In the genomic region with DNA sequence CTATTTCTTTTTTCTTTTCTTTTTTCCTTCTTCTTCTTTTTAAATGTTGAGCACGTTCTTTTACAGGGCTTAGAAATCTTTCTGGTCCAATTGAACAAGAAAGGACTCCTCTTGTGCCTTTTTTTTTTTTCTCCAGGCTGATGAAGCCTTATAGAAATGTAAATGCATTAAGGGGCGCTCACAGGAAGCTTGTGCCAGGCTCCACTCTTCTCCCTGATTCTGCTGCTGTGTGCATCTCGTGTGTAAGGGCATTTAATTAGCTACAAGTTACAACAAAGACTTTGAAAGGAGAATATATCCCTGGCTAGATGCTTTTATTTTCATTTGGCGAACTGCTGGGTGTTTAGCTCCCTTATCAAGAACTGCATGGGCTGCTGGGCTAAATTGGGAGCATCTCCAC, we compare ENCODE assay signal across 31 mouse cellular contexts.
DNase-seq lines count a peak whose midpoint lies in the region; ATAC-seq and TF ChIP-seq lines count a peak whose summit lies in the region.
"Had no signal": no experiment of that assay in that cellular context is flagged by ENCODE, and none has a peak within 500 bp of the region (broad histone marks: within the 10 kb centered on the region; RNA-seq: fewer than 3 reads in every experiment).

No protein-coding gene starts in this region.

- no peak overlapping the region for H3K4me3 ChIP-seq in forebrain, embryonic 14.5 days (ENCODE audit: low read depth, low read length)
- no peak overlapping the region for H3K4me3 ChIP-seq in forebrain, embryonic 11.5 days (ENCODE audit: low read depth, low read length)
- no peak overlapping the region for H3K4me3 ChIP-seq in hindbrain, embryonic 10.5 days
- H3K4me3 ChIP-seq in hindbrain, embryonic 14.5 days (replicated peaks; ENCODE audit: low read length) = no peak overlapping the region
- no peak overlapping the region for H3K4me3 ChIP-seq in midbrain, embryonic 15.5 days
- no peak overlapping the region for H3K4me3 ChIP-seq in midbrain, embryonic 11.5 days (ENCODE audit: low read depth, low read length)
- H3K4me3 ChIP-seq: embryonic facial prominence, embryonic 10.5 days; embryonic facial prominence, embryonic 13.5 days; erythroblast, embryonic 14.5 days; heart, embryonic 10.5 days; heart, embryonic 13.5 days; hindbrain, embryonic 15.5 days had no signal

- peaks cover 8% of the 10 kb centered on the region for H3K4me1 ChIP-seq in forebrain, embryonic 14.5 days (ENCODE audit: control insufficient read depth, insufficient read depth, low read length)
- peaks cover 5% of the 10 kb centered on the region; the same call in 1 of the 2 replicates for H3K4me1 ChIP-seq in forebrain, embryonic 11.5 days (replicated peaks; ENCODE audit: control insufficient read depth, insufficient read depth, low read length)
- H3K4me1 ChIP-seq in hindbrain, embryonic 10.5 days (replicated peaks) = peaks cover 26% of the 10 kb centered on the region
- H3K4me1 ChIP-seq in hindbrain, embryonic 14.5 days (replicated peaks; ENCODE audit: control insufficient read depth, insufficient read depth, low read length) = peaks cover 12% of the 10 kb centered on the region
- H3K4me1 ChIP-seq in midbrain, embryonic 15.5 days = peaks cover 16% of the 10 kb centered on the region
- H3K4me1 ChIP-seq in midbrain, embryonic 11.5 days (ENCODE audit: control insufficient read depth, insufficient read depth, low read length) = peaks cover 12% of the 10 kb centered on the region; the same call in 1 of the 2 replicates
- H3K4me1 ChIP-seq: embryonic facial prominence, embryonic 13.5 days had no signal

- WGBS in forebrain, embryonic 14.5 days = 2% methylated on average over 4 of the region's 4 CpGs
- WGBS in forebrain, embryonic 11.5 days = 10% methylated on average over 4 of the region's 4 CpGs
- WGBS in hindbrain, embryonic 10.5 days = 19% methylated on average over 4 of the region's 4 CpGs
- WGBS in hindbrain, embryonic 14.5 days = 8% methylated on average over 4 of the region's 4 CpGs
- WGBS in midbrain, embryonic 15.5 days = 10% methylated on average over 4 of the region's 4 CpGs
- 9% methylated on average over 4 of the region's 4 CpGs for WGBS in midbrain, embryonic 11.5 days

- no peak for ATAC-seq in forebrain, embryonic 14.5 days
- ATAC-seq in forebrain, embryonic 11.5 days (replicated peaks; ENCODE audit: low FRiP score) = no peak
- no peak for ATAC-seq in hindbrain, embryonic 14.5 days (ENCODE audit: low FRiP score)
- ATAC-seq in midbrain, embryonic 15.5 days (replicated peaks) = no peak
- ATAC-seq in midbrain, embryonic 11.5 days (ENCODE audit: low FRiP score) = no peak
- ATAC-seq: forebrain, embryonic 16.5 days; intestine, postnatal 0 days; Patski had no signal

- TF ChIP-seq POLR2A in brain, embryonic 14.5 days (IDR thresholded peaks at IDR 0.05; ENCODE audit: borderline replicate concordance, extremely low read depth, insufficient read depth, insufficient read length, poor library complexity, severe bottlenecking) = no peak

- DNase-seq in forebrain, embryonic 14.5 days (ENCODE audit: low spot score) = peak; percentile 63
- no peak for DNase-seq in forebrain, embryonic 11.5 days (ENCODE audit: low spot score)
- no peak for DNase-seq in hindbrain, embryonic 10.5 days (ENCODE audit: low spot score)
- no peak for DNase-seq in hindbrain, embryonic 14.5 days (ENCODE audit: low spot score)
- DNase-seq in midbrain, embryonic 11.5 days (ENCODE audit: low spot score, missing footprints) = no peak
- DNase-seq in brain, embryonic 14.5 days (ENCODE audit: low read depth) = peak; percentile 79
- DNase-seq in liver = no peak
- DNase-seq: adrenal gland, adult 2 months; adrenal gland, postnatal 14 days; B cell, adult 2 months; cerebellum, adult 11-12 months; cerebellum, adult 8-10 months; cerebellum, postnatal 10 days; cerebellum, postnatal 36 days; embryo, embryonic 11 days; gastrocnemius, postnatal 10 days; gastrocnemius, postnatal 36 days; heart, adult 18-20 months; heart, postnatal 36 days; kidney, adult 2 months had no signal

- no peaks in the 10 kb centered on the region for H3K36me3 ChIP-seq in forebrain, embryonic 14.5 days (ENCODE audit: control insufficient read depth, insufficient read depth, low read length)
- H3K36me3 ChIP-seq in forebrain, embryonic 11.5 days (ENCODE audit: control insufficient read depth, insufficient read depth, low read length) = no peaks in the 10 kb centered on the region
- no peaks in the 10 kb centered on the region for H3K36me3 ChIP-seq in hindbrain, embryonic 10.5 days
- no peaks in the 10 kb centered on the region for H3K36me3 ChIP-seq in hindbrain, embryonic 14.5 days (replicated peaks; ENCODE audit: control insufficient read depth, insufficient read depth)
- H3K36me3 ChIP-seq in midbrain, embryonic 15.5 days (replicated peaks) = no peaks in the 10 kb centered on the region
- no peaks in the 10 kb centered on the region for H3K36me3 ChIP-seq in midbrain, embryonic 11.5 days (ENCODE audit: control insufficient read depth, insufficient read depth, low read length)
- H3K36me3 ChIP-seq: embryonic facial prominence, embryonic 10.5 days; embryonic facial prominence, embryonic 13.5 days; heart, embryonic 10.5 days; heart, embryonic 13.5 days; hindbrain, embryonic 15.5 days had no signal

- H3K9ac ChIP-seq in forebrain, embryonic 14.5 days (ENCODE audit: low read length) = no peak overlapping the region
- H3K9ac ChIP-seq in forebrain, embryonic 11.5 days (ENCODE audit: low read length) = no peak overlapping the region
- no peak overlapping the region for H3K9ac ChIP-seq in hindbrain, embryonic 14.5 days
- no peak overlapping the region for H3K9ac ChIP-seq in midbrain, embryonic 15.5 days
- no peak overlapping the region for H3K9ac ChIP-seq in midbrain, embryonic 11.5 days (ENCODE audit: low read length)
- H3K9ac ChIP-seq: embryonic facial prominence, embryonic 13.5 days; heart, embryonic 13.5 days; hindbrain, embryonic 15.5 days had no signal

- TF ChIP-seq CTCF in brain, embryonic 14.5 days (IDR thresholded peaks at IDR 0.05; ENCODE audit: borderline replicate concordance, extremely low read depth, insufficient read depth, insufficient read length) = no peak

- peaks cover 8% of the 10 kb centered on the region; the same call in 1 of the 2 replicates for H3K27me3 ChIP-seq in forebrain, embryonic 14.5 days (replicated peaks; ENCODE audit: control insufficient read depth, insufficient read depth, low read length)
- no peaks in the 10 kb centered on the region; the same call in 1 of the 2 replicates for H3K27me3 ChIP-seq in forebrain, embryonic 11.5 days (ENCODE audit: control insufficient read depth, insufficient read depth, low read length)
- peaks cover 21% of the 10 kb centered on the region; the same call in 1 of the 2 replicates for H3K27me3 ChIP-seq in hindbrain, embryonic 10.5 days (ENCODE audit: insufficient read depth, poor library complexity, severe bottlenecking)
- no peaks in the 10 kb centered on the region for H3K27me3 ChIP-seq in hindbrain, embryonic 14.5 days (ENCODE audit: control insufficient read depth, insufficient read depth, low read length)
- H3K27me3 ChIP-seq in midbrain, embryonic 15.5 days (replicated peaks) = no peaks in the 10 kb centered on the region
- no peaks in the 10 kb centered on the region; the same call in 1 of the 2 replicates for H3K27me3 ChIP-seq in midbrain, embryonic 11.5 days (ENCODE audit: control insufficient read depth, insufficient read depth, low read length)
- H3K27me3 ChIP-seq: CH12.LX; embryonic facial prominence, embryonic 13.5 days; heart, embryonic 13.5 days; hindbrain, embryonic 15.5 days; Patski had no signal

- no peak overlapping the region for H3K27ac ChIP-seq in forebrain, embryonic 14.5 days (ENCODE audit: low read depth, low read length)
- no peak overlapping the region for H3K27ac ChIP-seq in forebrain, embryonic 11.5 days (ENCODE audit: low read depth, low read length)
- 0 out of 2 replicates have a peak overlapping the region, but pooled peaks have one; percentile 62 for H3K27ac ChIP-seq in hindbrain, embryonic 10.5 days
- no peak overlapping the region for H3K27ac ChIP-seq in hindbrain, embryonic 14.5 days
- 0 out of 2 replicates have a peak overlapping the region, but pooled peaks have one; percentile 30 for H3K27ac ChIP-seq in midbrain, embryonic 15.5 days
- H3K27ac ChIP-seq in midbrain, embryonic 11.5 days (ENCODE audit: low read depth, low read length) = no peak overlapping the region
- H3K27ac ChIP-seq: embryonic facial prominence, embryonic 10.5 days; embryonic facial prominence, embryonic 13.5 days; heart, embryonic 10.5 days; heart, embryonic 13.5 days; hindbrain, embryonic 15.5 days had no signal

- H3K9me3 ChIP-seq in forebrain, embryonic 14.5 days (replicated peaks; ENCODE audit: control insufficient read depth, low read length) = no peaks in the 10 kb centered on the region
- no peaks in the 10 kb centered on the region for H3K9me3 ChIP-seq in forebrain, embryonic 11.5 days (ENCODE audit: control insufficient read depth, low read length)
- no peaks in the 10 kb centered on the region for H3K9me3 ChIP-seq in hindbrain, embryonic 10.5 days
- no peaks in the 10 kb centered on the region for H3K9me3 ChIP-seq in hindbrain, embryonic 14.5 days (ENCODE audit: control insufficient read depth, low read length)
- no peaks in the 10 kb centered on the region for H3K9me3 ChIP-seq in midbrain, embryonic 15.5 days
- H3K9me3 ChIP-seq in midbrain, embryonic 11.5 days (ENCODE audit: control insufficient read depth, low read length) = no peaks in the 10 kb centered on the region
- H3K9me3 ChIP-seq: embryonic facial prominence, embryonic 10.5 days; embryonic facial prominence, embryonic 13.5 days; heart, embryonic 10.5 days; hindbrain, embryonic 15.5 days had no signal

- no peak overlapping the region for H3K4me2 ChIP-seq in forebrain, embryonic 14.5 days (ENCODE audit: low read length)
- no peak overlapping the region for H3K4me2 ChIP-seq in forebrain, embryonic 11.5 days (ENCODE audit: low read depth, low read length, severe bottlenecking)
- H3K4me2 ChIP-seq in hindbrain, embryonic 14.5 days (replicated peaks) = no peak overlapping the region
- no peak overlapping the region for H3K4me2 ChIP-seq in midbrain, embryonic 15.5 days
- no peak overlapping the region for H3K4me2 ChIP-seq in midbrain, embryonic 11.5 days
- H3K4me2 ChIP-seq: embryonic facial prominence, embryonic 13.5 days; heart, embryonic 13.5 days; hindbrain, embryonic 15.5 days had no signal

Comparison
In these comparisons a context has a peak if more than half of its experiments do, and no peak if none do; other contexts are left out.
1. DNase-seq: peak in forebrain, embryonic 14.5 days (single experiment) and brain, embryonic 14.5 days (single experiment); none in forebrain, embryonic 11.5 days (single experiment), hindbrain, embryonic 10.5 days (single experiment), hindbrain, embryonic 14.5 days (single experiment), midbrain, embryonic 11.5 days (single experiment) and liver (single experiment).
2. H3K27ac ChIP-seq: peak in hindbrain, embryonic 10.5 days (single experiment) and midbrain, embryonic 15.5 days (single experiment); none in forebrain, embryonic 14.5 days (single experiment), forebrain, embryonic 11.5 days (single experiment), hindbrain, embryonic 14.5 days (single experiment) and midbrain, embryonic 11.5 days (single experiment).